Mouse (Mus musculus) myocyte (in vitro differentiated cells): ENCODE results near the gene Adamtsl4. TPM values are rescaled to one million over a fixed set of nuclear protein-coding genes. Genes with fewer than 3 reads are reported as not detected.
A peak's percentile ranks its signal among the peaks of the same experiment; 100 is the strongest.

Experiments used
- H3K27me3 ChIP-seq: one replicate; pipeline ENCODE4 v1.6.1; 2011; ENCODE audit not compliant: control insufficient read depth, insufficient read depth, insufficient read length
- H3K36me3 ChIP-seq: one replicate; pipeline ENCODE4 v1.6.1; 2011; ENCODE audit not compliant: control insufficient read depth, insufficient read depth
- H3K4me2 ChIP-seq: one replicate; pipeline ENCODE4 v1.6.1; 2011; ENCODE audit warnings: low read depth, control low read depth
- H3K4me3 ChIP-seq: one replicate; pipeline ENCODE4 v1.5.1; 2011; ENCODE audit warnings: mild to moderate bottlenecking, control low read depth, moderate library complexity
- H3K79me2 ChIP-seq: one replicate; pipeline ENCODE4 v1.6.1; 2011; ENCODE audit not compliant: control insufficient read depth, insufficient read depth
- H3ac ChIP-seq: one replicate; pipeline ENCODE4 v1.6.1; 2011; ENCODE audit not compliant: control insufficient read depth, insufficient read length
- CEBPB ChIP-seq: IDR thresholded peaks from 2 replicates; pipeline ENCODE4 v1.6.1; 2011; ENCODE audit warnings: mild to moderate bottlenecking, moderate library complexity; ENCODE audit not compliant: poor library complexity, insufficient read depth, severe bottlenecking
- E2F4 ChIP-seq: IDR thresholded peaks from one replicate; pipeline ENCODE4 v1.6.1; 2011; ENCODE audit warnings: mild to moderate bottlenecking, control low read depth, moderate library complexity; ENCODE audit not compliant: insufficient read depth
- MAX ChIP-seq: IDR thresholded peaks from one replicate; pipeline ENCODE4 v1.6.1; 2011; ENCODE audit warnings: low read depth, mild to moderate bottlenecking, control low read depth
- MYOD1 ChIP-seq, 3 experiments: IDR thresholded peaks; one replicate each; pipeline ENCODE4 v1.6.1; 2011; ENCODE audit warnings: control low read depth in 2 of 3, low read depth in 2 of 3, mild to moderate bottlenecking in 2 of 3, moderate library complexity in 1 of 3; ENCODE audit not compliant: insufficient read length in 2 of 3, control insufficient read depth in 1 of 3
- MYOG ChIP-seq, 3 experiments: IDR thresholded peaks; one replicate each; pipeline ENCODE4 v1.6.1; 2011; ENCODE audit warnings: control low read depth in 2 of 3, low read depth in 2 of 3, mild to moderate bottlenecking in 2 of 3; ENCODE audit not compliant: insufficient read length in 2 of 3, control insufficient read depth in 1 of 3, insufficient read depth in 1 of 3
- POLR2A ChIP-seq: IDR thresholded peaks from one replicate; pipeline ENCODE4 v1.6.1; 2011; ENCODE audit warnings: low read depth, mild to moderate bottlenecking, control low read depth, moderate library complexity; ENCODE audit not compliant: insufficient read length
- POLR2AphosphoS2 ChIP-seq: IDR thresholded peaks from one replicate; pipeline ENCODE4 v1.6.1; 2011; ENCODE audit warnings: low read depth, control low read depth; ENCODE audit not compliant: insufficient read length
- REST ChIP-seq: IDR thresholded peaks from one replicate; pipeline ENCODE4 v1.6.1; 2011; ENCODE audit warnings: mild to moderate bottlenecking, control low read depth, moderate library complexity; ENCODE audit not compliant: insufficient read depth, insufficient read length
- SRF ChIP-seq: IDR thresholded peaks from one replicate; pipeline ENCODE4 v1.6.1; 2011; ENCODE audit warnings: low read depth; ENCODE audit not compliant: control insufficient read depth, insufficient read length
- TCF12 ChIP-seq: IDR thresholded peaks from one replicate; pipeline ENCODE4 v1.6.1; 2011; ENCODE audit warnings: mild to moderate bottlenecking, control low read depth; ENCODE audit not compliant: poor library complexity, insufficient read depth, severe bottlenecking
- TCF3 ChIP-seq: IDR thresholded peaks from one replicate; pipeline ENCODE4 v1.6.1; 2011; ENCODE audit warnings: low read depth, control low read depth; ENCODE audit not compliant: insufficient read length
- USF1 ChIP-seq: IDR thresholded peaks from one replicate; pipeline ENCODE4 v1.6.1; 2011; ENCODE audit warnings: low read depth, mild to moderate bottlenecking, control low read depth, moderate library complexity
- polyA plus RNA-seq: library from polyadenylated mRNA; unstranded; fragments of >200 nt; fragmentation: generic; extraction: Trizol; gene quantifications from one replicate; pipeline ENCODE4 v1.2.1, GENCODE M21; 2012; ENCODE audit warnings: missing spikeins

Gene Adamtsl4
- polyA plus RNA-seq, 1 experiment = 4.6 TPM

DNA sequence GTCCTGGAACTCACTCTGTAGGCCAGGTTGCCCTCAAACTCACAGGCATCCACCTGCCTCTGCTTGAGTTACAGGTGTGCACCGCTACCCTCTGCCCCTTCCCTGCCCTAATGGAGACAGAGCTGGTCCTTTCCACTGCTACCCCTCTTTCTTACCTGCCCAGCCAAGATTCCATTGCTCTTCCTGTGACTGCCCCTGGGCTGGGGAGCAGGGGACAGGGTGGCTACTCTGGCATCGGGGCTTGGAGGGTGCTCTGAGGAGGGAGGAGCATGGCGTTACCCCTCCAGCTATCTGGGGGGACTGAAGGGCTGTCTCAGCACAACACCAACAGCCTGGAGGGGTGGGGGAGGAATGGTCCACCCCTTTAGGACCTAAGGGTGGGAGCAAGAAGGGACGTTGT, 2.4 kb downstream of the Adamtsl4 start:
- Histone ChIP-seq H3ac (no peak overlapping the region), H3K4me2 (no peak overlapping the region), H3K36me3 (no peaks in the 10 kb centered on the region), H3K79me2 (no peaks in the 10 kb centered on the region), H3K4me3 (no peak overlapping the region), H3K27me3 (no peaks in the 10 kb centered on the region)
- TF ChIP-seq USF1 (no peak), TCF3 (no peak), MYOD1 (IDR thresholded peaks at IDR 0.05; ENCODE audit: control insufficient read depth in 1 of 3, insufficient read length in 2 of 3, low read depth in 2 of 3) (no peak), REST (no peak), POLR2A (no peak), MYOG (IDR thresholded peaks at IDR 0.05; ENCODE audit: control insufficient read depth in 1 of 3, insufficient read depth in 1 of 3, insufficient read length in 2 of 3, low read depth in 2 of 3) (no peak), MAX (no peak), TCF12 (no peak), SRF (no peak), POLR2AphosphoS2 (no peak), CEBPB (no peak), E2F4 (no peak)

DNA sequence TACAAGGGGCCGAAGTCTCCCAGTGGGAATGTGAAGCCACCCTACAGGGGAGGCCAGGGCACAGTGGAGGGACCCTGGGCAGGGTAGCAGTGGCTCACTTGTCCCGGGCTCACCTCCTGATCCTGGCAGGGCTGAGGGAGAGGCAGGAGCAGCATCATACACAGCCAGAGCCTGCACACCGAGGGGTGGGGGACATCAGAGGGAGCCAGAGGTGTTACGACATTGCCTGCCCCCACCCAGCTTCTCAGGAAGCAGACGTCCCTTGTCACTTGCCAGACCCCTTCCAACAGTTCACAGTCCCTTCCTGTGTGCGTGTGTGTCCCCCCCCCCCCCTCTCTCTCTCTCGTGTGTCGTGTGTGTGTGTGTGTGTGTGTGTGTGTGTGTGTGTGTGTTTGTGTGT, 2.9 kb downstream of the Adamtsl4 start:
- Histone ChIP-seq H3K79me2 (no peaks in the 10 kb centered on the region), H3K4me2 (no peak overlapping the region), H3ac (no peak overlapping the region), H3K4me3 (no peak overlapping the region), H3K27me3 (no peaks in the 10 kb centered on the region), H3K36me3 (no peaks in the 10 kb centered on the region)
- TF ChIP-seq POLR2AphosphoS2 = peak; percentile 16
- no peak for TF ChIP-seq MYOD1 (IDR thresholded peaks at IDR 0.05; ENCODE audit: control insufficient read depth in 1 of 3, insufficient read length in 2 of 3, low read depth in 2 of 3)
- TF ChIP-seq POLR2A = no peak
- TF ChIP-seq TCF3 = no peak
- no peak for TF ChIP-seq CEBPB

DNA sequence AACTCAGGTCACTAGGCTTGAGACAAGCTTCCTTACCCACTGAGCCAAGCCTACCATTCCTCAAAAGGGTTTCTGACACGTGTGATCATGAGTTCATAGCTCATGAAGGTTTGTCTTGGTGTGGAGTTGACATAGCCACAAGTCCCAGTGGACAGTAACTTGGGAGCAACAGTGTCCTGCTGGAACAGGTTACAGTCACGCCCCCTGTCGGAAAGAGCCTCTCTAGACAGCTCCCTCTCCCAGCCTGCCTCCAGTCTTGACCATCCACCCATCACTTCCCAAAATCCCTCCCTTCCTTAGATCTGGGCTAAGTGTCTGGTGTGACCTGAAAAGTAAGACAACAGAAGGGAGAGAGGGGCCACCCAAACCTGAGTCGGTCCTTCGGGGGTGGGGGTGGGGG, 4.8 kb downstream of the Adamtsl4 start:
- H3K4me2 ChIP-seq = no peak overlapping the region
- H3ac ChIP-seq = no peak overlapping the region
- TF ChIP-seq CEBPB (no peak), REST (no peak), SRF (no peak), E2F4 (no peak), POLR2AphosphoS2 (no peak), MAX (no peak), MYOG (IDR thresholded peaks at IDR 0.05; ENCODE audit: control insufficient read depth in 1 of 3, insufficient read depth in 1 of 3, insufficient read length in 2 of 3, low read depth in 2 of 3) (no peak), POLR2A (no peak), MYOD1 (IDR thresholded peaks at IDR 0.05; ENCODE audit: control insufficient read depth in 1 of 3, insufficient read length in 2 of 3, low read depth in 2 of 3) (no peak), TCF12 (no peak), USF1 (no peak), TCF3 (no peak)
- H3K79me2 ChIP-seq = peaks cover 2% of the 10 kb centered on the region
- H3K36me3 ChIP-seq = no peaks in the 10 kb centered on the region
- H3K4me3 ChIP-seq = no peak overlapping the region
- H3K27me3 ChIP-seq = no peaks in the 10 kb centered on the region

DNA sequence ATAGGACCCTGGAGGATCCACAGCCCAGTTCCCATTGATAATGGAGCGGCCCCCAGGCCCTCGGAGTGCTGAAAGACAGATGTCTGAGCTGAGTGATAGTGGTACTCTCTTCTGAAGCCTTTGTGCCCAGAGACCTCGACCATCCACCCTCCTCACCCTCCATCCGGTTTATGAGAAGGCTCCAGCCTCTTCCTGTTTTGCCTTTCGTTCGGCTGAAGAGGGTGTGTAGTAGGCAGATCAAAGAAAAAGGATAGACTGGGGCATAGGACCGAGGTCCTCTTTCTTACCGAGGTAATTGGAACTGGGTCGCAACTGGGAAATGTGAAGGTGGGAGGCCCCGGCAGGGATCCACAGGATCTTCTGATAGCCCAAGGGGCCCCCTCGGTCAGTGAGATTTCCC, 6.4 kb downstream of the Adamtsl4 start:
- no peak overlapping the region for H3K4me3 ChIP-seq
- no peak for TF ChIP-seq TCF12
- no peak for TF ChIP-seq MYOG (IDR thresholded peaks at IDR 0.05; ENCODE audit: control insufficient read depth in 1 of 3, insufficient read depth in 1 of 3, insufficient read length in 2 of 3, low read depth in 2 of 3)
- no peak for TF ChIP-seq USF1
- TF ChIP-seq POLR2AphosphoS2 = no peak
- no peak for TF ChIP-seq MAX
- no peak for TF ChIP-seq REST
- no peak overlapping the region for H3K4me2 ChIP-seq
- H3K36me3 ChIP-seq = no peaks in the 10 kb centered on the region
- H3K79me2 ChIP-seq = peaks cover 14% of the 10 kb centered on the region
- H3ac ChIP-seq = no peak overlapping the region
- H3K27me3 ChIP-seq = no peaks in the 10 kb centered on the region

DNA sequence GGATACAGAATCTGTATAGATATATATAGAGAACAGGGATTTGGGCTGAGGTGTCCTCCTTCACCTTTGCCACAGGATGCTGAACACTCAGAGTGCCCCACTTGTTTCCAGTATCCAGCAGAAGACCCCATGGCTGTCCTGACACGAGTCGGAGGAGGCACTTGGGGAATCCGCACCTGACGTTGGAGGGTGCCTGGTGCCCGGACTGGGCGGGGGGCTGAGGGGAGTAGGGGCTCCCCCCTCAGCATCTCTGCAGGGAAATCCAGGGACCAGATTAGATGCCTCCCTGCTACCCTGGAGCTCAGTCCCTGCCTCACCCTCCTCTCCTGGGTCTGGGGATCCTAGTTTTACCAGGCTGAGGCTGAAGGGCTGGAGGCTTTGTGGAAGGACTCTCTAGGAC, 7.0 kb downstream of the Adamtsl4 start:
- peaks cover 14% of the 10 kb centered on the region for H3K79me2 ChIP-seq
- no peak overlapping the region for H3K4me3 ChIP-seq

More for the DNA sequence above, 7.0 kb downstream of the Adamtsl4 start:
- Histone ChIP-seq H3K27me3 (no peaks in the 10 kb centered on the region), H3K4me2 (no peak overlapping the region), H3K36me3 (no peaks in the 10 kb centered on the region), H3ac (no peak overlapping the region)
- TF ChIP-seq MAX = no peak
- no peak for TF ChIP-seq MYOD1 (IDR thresholded peaks at IDR 0.05; ENCODE audit: control insufficient read depth in 1 of 3, insufficient read length in 2 of 3, low read depth in 2 of 3)
- TF ChIP-seq POLR2AphosphoS2 = no peak
- TF ChIP-seq E2F4 = no peak
- no peak for TF ChIP-seq USF1
- no peak for TF ChIP-seq TCF12
- no peak for TF ChIP-seq CEBPB
- no peak for TF ChIP-seq POLR2A
- TF ChIP-seq SRF = no peak
- TF ChIP-seq REST = no peak
- no peak for TF ChIP-seq MYOG (IDR thresholded peaks at IDR 0.05; ENCODE audit: control insufficient read depth in 1 of 3, insufficient read depth in 1 of 3, insufficient read length in 2 of 3, low read depth in 2 of 3)
- TF ChIP-seq TCF3 = no peak
